Mouse (Mus musculus) spleen, postnatal 0 days (tissue): ENCODE data around the gene Olfr1385. TPM values are rescaled to one million over a fixed set of nuclear protein-coding genes. Genes with fewer than 3 reads are reported as not detected.

Experiments
- polyA plus RNA-seq: library from polyadenylated mRNA; unstranded; fragments of >200 nt; fragmentation: Nextera tagmentation; extraction: Ambion mirVana; gene quantifications from 2 replicates; pipeline ENCODE4 v1.2.1, GENCODE M21; 2015

Gene Olfr1385
- not detected in 2 replicates for polyA plus RNA-seq

GRCm38 (mm10) chr11:49488770-49489169, at the start of gene Olfr1385:
Gene Olfr1385 (plus strand): TSS chr11:49489070.

DNA sequence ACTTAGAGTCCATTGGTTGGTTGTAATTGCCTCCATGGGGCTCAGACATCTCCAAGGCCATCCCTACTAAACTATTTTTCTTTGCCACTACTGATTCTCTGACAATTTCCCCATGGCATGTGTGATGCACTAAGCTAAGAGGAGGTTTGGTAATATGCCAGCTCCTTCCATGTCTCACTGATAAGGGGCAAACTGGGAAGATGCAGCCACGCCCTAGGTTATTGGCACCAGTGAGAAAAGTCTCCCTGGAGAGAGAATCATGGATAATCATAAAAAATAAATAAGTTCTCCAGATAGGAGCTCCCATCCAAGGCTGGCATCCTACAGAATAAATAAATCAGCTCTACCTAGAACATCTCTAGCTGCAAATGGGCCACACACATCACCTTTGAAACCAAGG, 33.8 kb upstream of the Olfr1385 start, which contains the start of gene Olfr1387:
TSS of gene Olfr1387 (plus strand) at position 301 of the 400 bp plus-strand sequence.

DNA sequence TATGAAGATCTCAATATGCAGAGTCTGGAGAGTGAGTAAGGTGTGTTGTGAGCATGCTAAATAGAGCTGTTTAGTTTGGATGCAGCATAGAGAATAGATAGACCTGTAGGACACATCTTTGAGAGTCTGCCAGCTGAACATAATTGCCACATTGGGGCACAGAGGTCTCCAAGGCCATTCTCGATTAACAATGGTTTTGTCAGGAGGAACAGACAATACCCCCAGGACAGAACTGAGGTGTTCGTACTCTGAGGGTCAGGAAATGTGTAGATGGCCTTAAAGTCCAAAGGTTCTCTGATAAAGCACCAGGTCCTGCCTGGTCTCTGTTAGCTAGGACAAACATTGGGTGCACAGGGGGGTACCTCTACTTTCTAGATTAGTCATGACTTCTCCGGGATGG, 24.1 kb upstream of the Olfr1385 start, which contains the start of gene Olfr1386:
TSS of gene Olfr1386 (plus strand) at position 301 of the 400 bp plus-strand sequence.

DNA sequence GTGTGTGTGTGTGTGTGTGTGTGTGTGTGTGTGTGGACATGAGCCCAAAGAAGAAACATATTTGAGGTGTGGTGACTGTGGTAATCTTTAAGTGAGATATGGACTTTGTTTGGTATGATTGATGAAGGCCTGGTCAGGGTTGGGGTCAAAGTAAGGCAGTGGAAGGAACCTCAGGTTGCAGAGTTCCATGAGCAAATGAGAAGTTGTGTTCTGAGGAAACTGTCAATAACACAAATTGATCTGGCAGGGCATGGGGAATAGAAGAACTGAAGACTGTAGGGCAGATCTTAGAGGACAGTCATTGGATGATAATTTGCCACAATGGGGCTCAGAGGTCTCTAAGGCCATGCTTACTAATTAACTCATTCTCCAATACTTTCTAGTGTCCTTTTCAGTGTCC, 30.5 kb downstream of the Olfr1385 start, which contains the start of gene Olfr1383:
TSS of gene Olfr1383 (plus strand) at position 301 of the 400 bp plus-strand sequence.

GRCm38 (mm10) chr11:49527947-49528346, 39.1 kb downstream of the Olfr1385 start, which contains the start of gene Olfr1382:
Gene Olfr1382 (plus strand): TSS chr11:49528247.

GRCm38 (mm10) chr11:49543149-49543548, 54.3 kb downstream of the Olfr1385 start, which contains the start of gene Olfr1381:
Gene Olfr1381 (plus strand): TSS chr11:49543449.

Other genes with a start within 250 kb of the Olfr1385 start
- gene Mgat1, start 244.9 kb upstream of the Olfr1385 start, polyA plus RNA-seq = 41.9 and 46.3 TPM in 2 replicates
- 0.04 TPM in 1 of 2 replicates, not detected in the other for gene Olfr1393, start 210.8 kb upstream of the Olfr1385 start, polyA plus RNA-seq
- gene Olfr1392, start 203.8 kb upstream of the Olfr1385 start, polyA plus RNA-seq = not detected in 2 replicates
- not detected in 2 replicates for gene Olfr10, start 184.3 kb upstream of the Olfr1385 start, polyA plus RNA-seq
- gene Olfr1391, start 166.3 kb upstream of the Olfr1385 start, polyA plus RNA-seq = not detected in 2 replicates
- not detected in 2 replicates for gene Olfr1390, start 153.9 kb upstream of the Olfr1385 start, polyA plus RNA-seq
- gene Olfr1389, start 66.0 kb upstream of the Olfr1385 start, polyA plus RNA-seq = not detected in 2 replicates
- gene Olfr1388, start 52.4 kb upstream of the Olfr1385 start, polyA plus RNA-seq = 0.04 TPM in 1 of 2 replicates, not detected in the other
- not detected in 2 replicates for gene Olfr1387, start 33.7 kb upstream of the Olfr1385 start, polyA plus RNA-seq
- not detected in 2 replicates for gene Olfr1386, start 24.0 kb upstream of the Olfr1385 start, polyA plus RNA-seq
- gene Olfr1384, start 17.7 kb downstream of the Olfr1385 start, polyA plus RNA-seq = not detected in 2 replicates
- gene Olfr1383, start 30.6 kb downstream of the Olfr1385 start, polyA plus RNA-seq = not detected in 2 replicates
- gene Olfr1382, start 39.2 kb downstream of the Olfr1385 start, polyA plus RNA-seq = not detected in 2 replicates
- gene Olfr1381, start 54.4 kb downstream of the Olfr1385 start, polyA plus RNA-seq = not detected in 2 replicates
- not detected in 2 replicates for gene Olfr1380, start 67.8 kb downstream of the Olfr1385 start, polyA plus RNA-seq
- gene Flt4, start 120.2 kb downstream of the Olfr1385 start, polyA plus RNA-seq = 3.2 and 4.3 TPM in 2 replicates
- gene Scgb3a1, start 174.5 kb downstream of the Olfr1385 start, polyA plus RNA-seq = 0.28 TPM in 1 of 2 replicates, not detected in the other
- gene Cnot6, start 223.7 kb downstream of the Olfr1385 start, polyA plus RNA-seq = 35.8 and 36.3 TPM in 2 replicates